Mouse (Mus musculus) kidney, adult 11 months (tissue): ENCODE data around the gene Hoxd10.

Source experiments
- DNase-seq: peaks from one replicate; pipeline ENCODE4 v3.0.0; 2022

Hoxd10 gene

GRCm38 (mm10) chr2:74696442-74697335 is 5.0 kb downstream of the Hoxd10 start:
- peak; percentile 53 for DNase-seq

- DNase-seq: peak; percentile 87
These were observed 5.9 kb downstream of the Hoxd10 start, which contains the start of gene Hoxd9 for GRCm38 (mm10) chr2:74697567-74698121. TSS of gene Hoxd9 (plus strand) at chr2:74697727.

GRCm38 (mm10) chr2:74698201-74699052 is 6.7 kb downstream of the Hoxd10 start:
- no peak for DNase-seq

GRCm38 (mm10) chr2:74699053-74699430 is 7.3 kb downstream of the Hoxd10 start:
- DNase-seq: no peak

- no peak for DNase-seq
These were observed 8.2 kb downstream of the Hoxd10 start for GRCm38 (mm10) chr2:74699664-74700545.

- peak; percentile 79 for DNase-seq
These were observed 8.9 kb downstream of the Hoxd10 start for GRCm38 (mm10) chr2:74700546-74701112.

GRCm38 (mm10) chr2:74701949-74702819 is 10.5 kb downstream of the Hoxd10 start:
- DNase-seq: peak; percentile 73

GRCm38 (mm10) chr2:74702820-74703219 is 11.1 kb downstream of the Hoxd10 start:
- DNase-seq: no peak

- peak; percentile 12 for DNase-seq
These were observed 11.6 kb downstream of the Hoxd10 start for GRCm38 (mm10) chr2:74703317-74703716.

- peak; percentile 88 for DNase-seq
These were observed 12.1 kb downstream of the Hoxd10 start for GRCm38 (mm10) chr2:74703720-74704392.

- peak; percentile 84 for DNase-seq
These were observed 12.8 kb downstream of the Hoxd10 start, which contains the start of gene Hoxd8 for GRCm38 (mm10) chr2:74704393-74704998. TSS of gene Hoxd8 (plus strand) at chr2:74704615.

GRCm38 (mm10) chr2:74704999-74705466 is 13.3 kb downstream of the Hoxd10 start:
- no peak for DNase-seq

- peak; percentile 62 for DNase-seq
These were observed 13.9 kb downstream of the Hoxd10 start for GRCm38 (mm10) chr2:74705467-74706089.

- no peak for DNase-seq
These were observed 14.8 kb downstream of the Hoxd10 start for GRCm38 (mm10) chr2:74706393-74706960.

- no peak for DNase-seq
These were observed 15.9 kb downstream of the Hoxd10 start for GRCm38 (mm10) chr2:74707599-74707998.

- DNase-seq: peak; percentile 68
These were observed 17.0 kb downstream of the Hoxd10 start for GRCm38 (mm10) chr2:74708676-74709075.

- DNase-seq: no peak
These were observed 18.0 kb downstream of the Hoxd10 start for GRCm38 (mm10) chr2:74709465-74710419.
